Mouse (Mus musculus) testis, adult 2 months (tissue): ENCODE measurements around the gene Atf6. TPM values are rescaled to one million over a fixed set of nuclear protein-coding genes. Genes with fewer than 3 reads are reported as not detected.

Experiments
- H3K27ac ChIP-seq: fragments of 200-500 bp; 2 replicates; pipeline ENCODE4 v1.5.1; 2012; ENCODE audit warnings: low read depth, low read length; ENCODE audit not compliant: control insufficient read depth, insufficient read depth
- H3K27me3 ChIP-seq: fragments of 200-500 bp; 2 replicates; pipeline ENCODE4 v1.6.1; 2012; ENCODE audit warnings: mild to moderate bottlenecking, low read length, moderate library complexity; ENCODE audit not compliant: control insufficient read depth, insufficient read depth
- H3K36me3 ChIP-seq: fragments of 200-500 bp; 2 replicates; pipeline ENCODE4 v1.6.1; 2012; ENCODE audit warnings: mild to moderate bottlenecking, low read length; ENCODE audit not compliant: control insufficient read depth, insufficient read depth
- H3K4me1 ChIP-seq: fragments of 200-500 bp; 2 replicates; pipeline ENCODE4 v1.6.1; 2012; ENCODE audit warnings: low read length; ENCODE audit not compliant: control insufficient read depth, insufficient read depth
- H3K4me3 ChIP-seq: fragments of 200-500 bp; 2 replicates; pipeline ENCODE4 v1.5.1; 2012; ENCODE audit warnings: low read depth, mild to moderate bottlenecking, low read length, moderate library complexity, mixed read lengths; ENCODE audit not compliant: control insufficient read depth
- CTCF ChIP-seq: fragments of 200-500 bp; IDR thresholded peaks from 2 replicates; pipeline ENCODE4 v1.5.1; 2012; ENCODE audit warnings: low read depth, mild to moderate bottlenecking, inconsistent platforms, low read length, moderate library complexity; ENCODE audit not compliant: control insufficient read depth, insufficient read depth, insufficient replicate concordance
- POLR2A ChIP-seq: fragments of 200-500 bp; IDR thresholded peaks from 2 replicates; pipeline ENCODE4 v1.6.1; 2012; ENCODE audit warnings: low read depth, mild to moderate bottlenecking, inconsistent platforms, low read length, moderate library complexity; ENCODE audit not compliant: control insufficient read depth
- polyA plus RNA-seq: library from polyadenylated mRNA; depleted of rRNA; stranded (reverse); fragments of >200 nt; gene quantifications from 2 replicates; pipeline ENCODE4 v1.2.3, GENCODE M21; 2012

Gene Atf6
- polyA plus RNA-seq, 1 experiment: 6.3 TPM

GRCm38 (mm10) chr1:170702958-170703357 is 164.6 kb downstream of the Atf6 start:
- H3K27me3 ChIP-seq: no peaks in the 10 kb centered on the region
- no peak overlapping the region for H3K4me3 ChIP-seq
- H3K36me3 ChIP-seq: no peaks in the 10 kb centered on the region
- H3K27ac ChIP-seq: no peak overlapping the region
- H3K4me1 ChIP-seq: no peaks in the 10 kb centered on the region
- TF ChIP-seq CTCF (no peak), POLR2A (no peak)

DNA sequence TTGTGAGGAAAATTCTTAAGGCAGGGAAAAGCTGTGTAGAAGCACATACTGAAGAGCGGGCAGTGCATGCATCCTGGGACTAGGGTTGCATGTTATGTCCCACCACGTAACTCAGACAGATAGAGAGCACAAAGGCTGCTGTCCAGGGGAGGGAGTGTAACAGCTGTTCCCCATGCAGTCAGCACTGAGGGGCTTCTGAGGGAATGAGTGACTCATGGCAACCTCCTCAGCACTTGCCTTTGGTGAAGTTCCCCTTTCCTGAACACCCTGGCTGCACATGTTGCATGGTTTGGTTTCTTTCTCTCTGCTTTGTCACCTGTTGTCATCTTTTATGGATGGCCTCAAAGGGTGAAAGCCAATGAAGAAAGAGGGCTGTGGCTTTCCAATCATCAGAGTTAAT is 165.3 kb downstream of the Atf6 start:
- no peaks in the 10 kb centered on the region for H3K36me3 ChIP-seq
- H3K4me3 ChIP-seq: no peak overlapping the region
- no peak overlapping the region for H3K27ac ChIP-seq
- H3K27me3 ChIP-seq: no peaks in the 10 kb centered on the region
- TF ChIP-seq CTCF (no peak), POLR2A (no peak)
- H3K4me1 ChIP-seq: no peaks in the 10 kb centered on the region

- no peak overlapping the region for H3K4me3 ChIP-seq
- no peaks in the 10 kb centered on the region for H3K36me3 ChIP-seq
- no peaks in the 10 kb centered on the region for H3K27me3 ChIP-seq
- no peaks in the 10 kb centered on the region for H3K4me1 ChIP-seq
- no peak overlapping the region for H3K27ac ChIP-seq
- TF ChIP-seq CTCF: no peak
- no peak for TF ChIP-seq POLR2A
Measured at GRCm38 (mm10) chr1:170701582-170701981, 166.0 kb downstream of the Atf6 start.

GRCm38 (mm10) chr1:170701178-170701577 is 166.4 kb downstream of the Atf6 start:
- TF ChIP-seq CTCF (no peak), POLR2A (no peak)
- no peaks in the 10 kb centered on the region for H3K27me3 ChIP-seq

GRCm38 (mm10) chr1:170700496-170701027 is 167.0 kb downstream of the Atf6 start:
- H3K4me3 ChIP-seq: no peak overlapping the region
- H3K27me3 ChIP-seq: no peaks in the 10 kb centered on the region
- TF ChIP-seq CTCF (no peak), POLR2A (no peak)
- H3K27ac ChIP-seq: no peak overlapping the region
- H3K4me1 ChIP-seq: no peaks in the 10 kb centered on the region
- H3K36me3 ChIP-seq: no peaks in the 10 kb centered on the region

More at GRCm38 (mm10) chr1:170701178-170701577, 166.4 kb downstream of the Atf6 start:
- H3K36me3 ChIP-seq: no peaks in the 10 kb centered on the region
- no peak overlapping the region for H3K27ac ChIP-seq
- no peak overlapping the region for H3K4me3 ChIP-seq
- no peaks in the 10 kb centered on the region for H3K4me1 ChIP-seq

- TF ChIP-seq CTCF (no peak), POLR2A (no peak)
- H3K27me3 ChIP-seq: no peaks in the 10 kb centered on the region
- no peak overlapping the region for H3K27ac ChIP-seq
- no peak overlapping the region for H3K4me3 ChIP-seq
- H3K36me3 ChIP-seq: no peaks in the 10 kb centered on the region
- no peaks in the 10 kb centered on the region for H3K4me1 ChIP-seq
Measured at GRCm38 (mm10) chr1:170699553-170699952, 168.0 kb downstream of the Atf6 start.

DNA sequence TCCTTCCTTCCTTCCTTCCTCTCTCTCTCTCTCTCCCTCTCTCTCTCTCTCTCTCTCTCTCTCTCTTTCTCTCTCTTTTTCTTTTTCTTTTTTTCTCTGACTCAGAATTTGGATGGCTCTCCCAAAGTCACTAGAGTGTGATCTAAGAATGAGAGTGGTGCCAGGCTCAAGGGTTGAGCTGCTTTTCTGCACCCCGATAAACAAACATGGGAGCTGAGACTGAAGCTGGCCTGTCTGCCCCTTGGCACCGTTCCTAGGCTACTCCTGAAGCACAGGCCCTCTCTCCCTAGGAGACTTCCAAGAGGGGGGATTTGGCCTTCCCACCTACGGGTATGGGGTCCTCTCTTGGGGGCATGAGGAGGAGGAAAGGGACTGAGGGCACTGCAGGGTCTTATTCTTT is 168.8 kb downstream of the Atf6 start:
- no peak overlapping the region for H3K4me3 ChIP-seq
- no peaks in the 10 kb centered on the region for H3K4me1 ChIP-seq
- no peaks in the 10 kb centered on the region for H3K36me3 ChIP-seq
- TF ChIP-seq CTCF (no peak), POLR2A (no peak)
- H3K27ac ChIP-seq: no peak overlapping the region
- no peaks in the 10 kb centered on the region for H3K27me3 ChIP-seq

DNA sequence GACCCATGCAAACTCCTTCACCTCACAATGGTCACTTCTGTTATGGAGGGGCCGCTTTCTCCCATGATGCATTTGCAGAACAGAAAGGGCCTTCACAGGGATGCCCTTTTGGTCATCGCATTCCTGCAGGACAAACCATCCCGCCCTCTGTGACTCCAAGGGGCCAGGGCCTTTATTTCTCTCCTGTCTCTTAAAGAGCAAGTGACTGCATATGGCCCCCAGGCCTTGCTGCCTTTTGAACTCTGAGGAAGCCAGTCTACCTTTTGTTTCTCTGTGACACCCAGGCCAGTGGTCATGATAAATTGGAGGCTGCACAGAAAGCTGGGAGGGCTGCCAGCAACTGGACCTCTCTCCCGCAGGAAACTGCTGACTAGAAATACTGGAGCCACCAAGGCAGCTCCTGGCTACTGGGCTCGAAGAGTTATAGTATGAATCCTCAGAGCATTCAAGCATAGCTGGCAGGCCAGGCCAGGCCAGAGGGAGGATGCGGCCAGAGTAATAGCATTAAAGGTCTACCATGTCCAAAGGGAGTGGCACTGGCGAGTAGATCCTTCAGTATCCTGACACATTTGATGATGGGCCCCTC is 169.7 kb downstream of the Atf6 start:
- Histone ChIP-seq H3K27ac (no peak overlapping the region), H3K4me3 (no peak overlapping the region), H3K27me3 (no peaks in the 10 kb centered on the region), H3K36me3 (no peaks in the 10 kb centered on the region), H3K4me1 (no peaks in the 10 kb centered on the region)
- no peak for TF ChIP-seq POLR2A
